Mouse (Mus musculus): ENCODE measurements at regions not wholly inside any gene's neighbourhood (a gene's known extent, or its start where the extent isn't known, plus 50 kb on each side); places are given as distances from the start of the nearest gene placed in this dataset.

GRCm38 (mm10) chr4:67833397-67833796, 1006.0 kb downstream of the Tlr4 start:
- peak; percentile 10 to 18 for DNase-seq (ENCODE audit: low spot score in 2 of 2)
- intact Hi-C loops (cut with DNase I): no loop called here

- no peak for DNase-seq (ENCODE audit: low spot score in 2 of 2)
- intact Hi-C loops (cut with DNase I): no loop called here
These were observed 998.1 kb downstream of the Tlr4 start for GRCm38 (mm10) chr4:67825484-67825883.

GRCm38 (mm10) chr4:67796050-67796449, 968.7 kb downstream of the Tlr4 start:
- DNase-seq (ENCODE audit: low spot score in 2 of 2): no peak
- intact Hi-C loops (cut with DNase I): no loop called here

Measured in left cerebral cortex, postnatal 14 days (tissue).